Mouse (Mus musculus): ENCODE measurements around the gene B3gnt9.
"Not testable (repeated sequence)": the region's sequence is repeated elsewhere in the genome, so short reads cannot be mapped to it uniquely, and the experiment has no call there.

The B3gnt9 gene

GRCm38 (mm10) chr8:105254966-105255350, at the start of gene B3gnt9:
B3gnt9 (minus strand) TSS chr8:105255153.
- DNase-seq = peak; percentile 51

GRCm38 (mm10) chr8:105303874-105304273, 48.9 kb upstream of the B3gnt9 start:
- DNase-seq = no peak

- DNase-seq = no peak
Measured at GRCm38 (mm10) chr8:105303396-105303795, 48.4 kb upstream of the B3gnt9 start.

GRCm38 (mm10) chr8:105299962-105300361, 45.0 kb upstream of the B3gnt9 start:
- DNase-seq = no peak

GRCm38 (mm10) chr8:105298351-105299252, 43.6 kb upstream of the B3gnt9 start:
- no peak for DNase-seq

- peak; percentile 95 for DNase-seq
Measured at GRCm38 (mm10) chr8:105297511-105298192, 42.7 kb upstream of the B3gnt9 start, which contains the start of gene E2f4. E2f4 (plus strand) TSS chr8:105297663.

GRCm38 (mm10) chr8:105295895-105296573, 41.1 kb upstream of the B3gnt9 start, which contains the start of gene Exoc3l:
Exoc3l (minus strand) TSS chr8:105296101.
- DNase-seq = no peak

- no peak for DNase-seq
Measured at GRCm38 (mm10) chr8:105295256-105295655, 40.3 kb upstream of the B3gnt9 start.

- DNase-seq = no peak
Measured at GRCm38 (mm10) chr8:105294776-105295175, 39.8 kb upstream of the B3gnt9 start.

- DNase-seq = no peak
Measured at GRCm38 (mm10) chr8:105293405-105293804, 38.5 kb upstream of the B3gnt9 start.

- DNase-seq = no peak
Measured at GRCm38 (mm10) chr8:105292471-105292870, 37.5 kb upstream of the B3gnt9 start.

GRCm38 (mm10) chr8:105291802-105292201, 36.8 kb upstream of the B3gnt9 start:
- not testable (repeated sequence) for DNase-seq

- not testable (repeated sequence) for DNase-seq
Measured at GRCm38 (mm10) chr8:105291364-105291763, 36.4 kb upstream of the B3gnt9 start.

- DNase-seq = peak; percentile 92
Measured at GRCm38 (mm10) chr8:105290554-105291314, 35.8 kb upstream of the B3gnt9 start.

- no peak for DNase-seq
Measured at GRCm38 (mm10) chr8:105289805-105290460, 35.0 kb upstream of the B3gnt9 start, which contains the start of gene 4931428F04Rik. 4931428F04Rik (minus strand) TSS chr8:105289864.

- peak; percentile 91 for DNase-seq
Measured at GRCm38 (mm10) chr8:105288958-105289732, 34.2 kb upstream of the B3gnt9 start.

GRCm38 (mm10) chr8:105288231-105288630, 33.3 kb upstream of the B3gnt9 start:
- DNase-seq = no peak

GRCm38 (mm10) chr8:105286907-105287306, 32.0 kb upstream of the B3gnt9 start:
- DNase-seq = no peak

GRCm38 (mm10) chr8:105285514-105285913, 30.6 kb upstream of the B3gnt9 start:
- no peak for DNase-seq

GRCm38 (mm10) chr8:105283074-105283473, 28.1 kb upstream of the B3gnt9 start:
- no peak for DNase-seq

GRCm38 (mm10) chr8:105282239-105282638, 27.3 kb upstream of the B3gnt9 start:
- DNase-seq = no peak
